Mouse (Mus musculus): ENCODE results near the gene Cmc4.

DNA sequence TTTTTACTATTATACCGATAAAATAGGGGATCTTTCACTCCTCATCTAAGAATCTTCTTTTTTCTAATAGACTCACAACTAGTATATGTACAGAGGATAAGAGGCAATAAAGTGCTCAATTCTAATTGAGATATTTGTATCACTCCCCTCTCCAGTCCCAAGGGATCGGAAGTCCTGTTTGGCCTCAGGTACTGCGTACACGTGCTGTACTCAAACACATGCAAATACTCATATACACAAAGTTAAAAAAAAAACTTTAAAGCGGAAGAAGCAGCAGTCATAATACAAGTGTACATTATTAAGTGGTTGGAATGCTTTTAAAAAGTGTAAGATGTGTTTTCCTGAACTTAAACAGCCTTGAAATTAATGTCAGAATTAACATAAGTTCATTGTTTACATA is 34.7 kb downstream of the Cmc4 start:
- TF ChIP-seq CTCF (IDR thresholded peaks at IDR 0.05; ENCODE audit: low read depth): no peak
- no peak for TF ChIP-seq EP300 (IDR thresholded peaks at IDR 0.05; ENCODE audit: low read depth)
